Mouse (Mus musculus): ENCODE data around the gene Lmtk3. TPM values are rescaled to one million over a fixed set of nuclear protein-coding genes. Genes with fewer than 3 reads are reported as not detected.

Lmtk3 gene
- polyA plus RNA-seq, 1 experiment from 2014 or later: not detected

GRCm38 (mm10) chr7:45805941-45806340 is 22.4 kb downstream of the Lmtk3 start:
- DNase-seq (ENCODE audit: low spot score): no peak

GRCm38 (mm10) chr7:45808471-45808870 is 24.9 kb downstream of the Lmtk3 start:
- no peak for DNase-seq (ENCODE audit: low spot score)

- no peak for DNase-seq (ENCODE audit: low spot score)
Measured at GRCm38 (mm10) chr7:45809276-45810075, 25.9 kb downstream of the Lmtk3 start.

- no peak for DNase-seq (ENCODE audit: low spot score)
Measured at GRCm38 (mm10) chr7:45812921-45813320, 29.4 kb downstream of the Lmtk3 start.

- peak; percentile 100 for DNase-seq (ENCODE audit: low spot score)
Measured at GRCm38 (mm10) chr7:45813787-45814779, 30.5 kb downstream of the Lmtk3 start, which contains the start of gene Cyth2. Gene Cyth2, minus strand, starts transcription at chr7:45814581.

GRCm38 (mm10) chr7:45814841-45815240 is 31.3 kb downstream of the Lmtk3 start:
- no peak for DNase-seq (ENCODE audit: low spot score)

GRCm38 (mm10) chr7:45815323-45815983 is 31.9 kb downstream of the Lmtk3 start:
- DNase-seq (ENCODE audit: low spot score): no peak

GRCm38 (mm10) chr7:45815984-45816351 is 32.4 kb downstream of the Lmtk3 start:
- no peak for DNase-seq (ENCODE audit: low spot score)

- DNase-seq (ENCODE audit: low spot score): no peak
Measured at GRCm38 (mm10) chr7:45819843-45820242, 36.3 kb downstream of the Lmtk3 start.

GRCm38 (mm10) chr7:45820913-45821312 is 37.4 kb downstream of the Lmtk3 start:
- no peak for DNase-seq (ENCODE audit: low spot score)

- no peak for DNase-seq (ENCODE audit: low spot score)
Measured at GRCm38 (mm10) chr7:45824598-45824997, 41.1 kb downstream of the Lmtk3 start, which contains the start of gene Kcnj14. Gene Kcnj14, minus strand, starts transcription at chr7:45824782.

GRCm38 (mm10) chr7:45826631-45827030 is 43.1 kb downstream of the Lmtk3 start:
- DNase-seq (ENCODE audit: low spot score): no peak

GRCm38 (mm10) chr7:45830427-45831127 is 47.0 kb downstream of the Lmtk3 start, which contains the start of gene Grwd1:
Gene Grwd1, minus strand, starts transcription at chr7:45830944.
- peak; percentile 86 for DNase-seq (ENCODE audit: low spot score)

GRCm38 (mm10) chr7:45831128-45831525 is 47.6 kb downstream of the Lmtk3 start:
- DNase-seq (ENCODE audit: low spot score): no peak

GRCm38 (mm10) chr7:45832428-45832827 is 48.9 kb downstream of the Lmtk3 start:
- DNase-seq (ENCODE audit: low spot score): no peak

- DNase-seq (ENCODE audit: low spot score): no peak
Measured at GRCm38 (mm10) chr7:45833148-45833790, 49.7 kb downstream of the Lmtk3 start.

GRCm38 (mm10) chr7:45833924-45834323 is 50.4 kb downstream of the Lmtk3 start:
- no peak for DNase-seq (ENCODE audit: low spot score)

- no peak for DNase-seq (ENCODE audit: low spot score)
Measured at GRCm38 (mm10) chr7:45842950-45843744, 59.6 kb downstream of the Lmtk3 start.

- DNase-seq (ENCODE audit: low spot score): no peak
Measured at GRCm38 (mm10) chr7:45848447-45849027, 65.0 kb downstream of the Lmtk3 start.

All from thymus, postnatal 0 days (tissue).